Mouse (Mus musculus) CD4-positive, CD25-positive, alpha-beta regulatory T cell, adult 4 months (primary cell): ENCODE measurements around the gene Scd2. TPM values are rescaled to one million over a fixed set of nuclear protein-coding genes. Genes with fewer than 3 reads are reported as not detected.
"Not testable (repeated sequence)": the region's sequence is repeated elsewhere in the genome, so short reads cannot be mapped to it uniquely, and the experiment has no call there.

ENCODE experiments used
- ATAC-seq: one replicate; pipeline ENCODE4 v1.8.0; 2017
- polyA plus RNA-seq, 2 experiments: library from polyadenylated mRNA; unstranded; fragments of 100-300 nt; shearing (Covaris generic); gene quantifications; one replicate each; pipeline ENCODE4 v1.2.1; 2017

Gene Scd2
- polyA plus RNA-seq, 2 experiments from 2014 or later = 40.3 to 46.7 TPM

- peak; percentile 51 for ATAC-seq
Measured at GRCm38 (mm10) chr19:44314871-44315414, 21.5 kb downstream of the Scd2 start.

GRCm38 (mm10) chr19:44316752-44317315 lies 23.4 kb downstream of the Scd2 start:
- no peak for ATAC-seq

GRCm38 (mm10) chr19:44317391-44317790 lies 23.9 kb downstream of the Scd2 start:
- no peak for ATAC-seq

- ATAC-seq = no peak
Measured at GRCm38 (mm10) chr19:44318545-44318944, 25.1 kb downstream of the Scd2 start.

GRCm38 (mm10) chr19:44320316-44320715 lies 26.8 kb downstream of the Scd2 start:
- ATAC-seq = no peak

GRCm38 (mm10) chr19:44321201-44321600 lies 27.7 kb downstream of the Scd2 start:
- ATAC-seq = no peak

- ATAC-seq = no peak
Measured at GRCm38 (mm10) chr19:44321631-44322030, 28.2 kb downstream of the Scd2 start.

- no peak for ATAC-seq
Measured at GRCm38 (mm10) chr19:44329566-44329965, 36.1 kb downstream of the Scd2 start.

GRCm38 (mm10) chr19:44331128-44331527 lies 37.7 kb downstream of the Scd2 start:
- ATAC-seq = not testable (repeated sequence)

- no peak for ATAC-seq
Measured at GRCm38 (mm10) chr19:44331911-44332310, 38.4 kb downstream of the Scd2 start.

- ATAC-seq = no peak
Measured at GRCm38 (mm10) chr19:44332326-44332725, 38.9 kb downstream of the Scd2 start.

- ATAC-seq = no peak
Measured at GRCm38 (mm10) chr19:44332833-44333623, 39.6 kb downstream of the Scd2 start, which contains the start of gene Scd4. Gene Scd4 (plus strand): TSS chr19:44333092.

GRCm38 (mm10) chr19:44333991-44334390 lies 40.5 kb downstream of the Scd2 start:
- no peak for ATAC-seq

- ATAC-seq = no peak
Measured at GRCm38 (mm10) chr19:44335876-44336662, 42.6 kb downstream of the Scd2 start.

GRCm38 (mm10) chr19:44349689-44350088 lies 56.2 kb downstream of the Scd2 start:
- ATAC-seq = no peak

GRCm38 (mm10) chr19:44351756-44352155 lies 58.3 kb downstream of the Scd2 start:
- no peak for ATAC-seq

Other genes starting within 250 kb of the Scd2 start
- gene Erlin1, start 223.9 kb upstream of the Scd2 start, polyA plus RNA-seq = 1 to 10 TPM; 3.6 to 5.2 TPM
- 10 to 100 TPM; 43.5 to 46.8 TPM for gene Chuk, start 186.2 kb upstream of the Scd2 start, polyA plus RNA-seq
- gene Cwf19l1, start 157.8 kb upstream of the Scd2 start, polyA plus RNA-seq = 10 to 100 TPM; 31.4 to 31.6 TPM
- 100 to 1,000 TPM; 117 to 129 TPM for gene Bloc1s2, start 147.2 kb upstream of the Scd2 start, polyA plus RNA-seq
- gene Pkd2l1, start 101.2 kb upstream of the Scd2 start, polyA plus RNA-seq = not detected
- gene Scd3, start 90.4 kb upstream of the Scd2 start, polyA plus RNA-seq = not detected
- gene Scd4, start 39.4 kb downstream of the Scd2 start, polyA plus RNA-seq = under 1 TPM; 0.42 to 0.59 TPM
- 1 to 10 TPM in 1 of 2 experiments, not detected in 1; 3.2 TPM for gene Scd1, start 114.2 kb downstream of the Scd2 start, polyA plus RNA-seq
- gene Wnt8b, start 199.8 kb downstream of the Scd2 start, polyA plus RNA-seq = not detected